Comparison of ENCODE assay signal across 30 mouse cellular contexts in the genomic region with DNA sequence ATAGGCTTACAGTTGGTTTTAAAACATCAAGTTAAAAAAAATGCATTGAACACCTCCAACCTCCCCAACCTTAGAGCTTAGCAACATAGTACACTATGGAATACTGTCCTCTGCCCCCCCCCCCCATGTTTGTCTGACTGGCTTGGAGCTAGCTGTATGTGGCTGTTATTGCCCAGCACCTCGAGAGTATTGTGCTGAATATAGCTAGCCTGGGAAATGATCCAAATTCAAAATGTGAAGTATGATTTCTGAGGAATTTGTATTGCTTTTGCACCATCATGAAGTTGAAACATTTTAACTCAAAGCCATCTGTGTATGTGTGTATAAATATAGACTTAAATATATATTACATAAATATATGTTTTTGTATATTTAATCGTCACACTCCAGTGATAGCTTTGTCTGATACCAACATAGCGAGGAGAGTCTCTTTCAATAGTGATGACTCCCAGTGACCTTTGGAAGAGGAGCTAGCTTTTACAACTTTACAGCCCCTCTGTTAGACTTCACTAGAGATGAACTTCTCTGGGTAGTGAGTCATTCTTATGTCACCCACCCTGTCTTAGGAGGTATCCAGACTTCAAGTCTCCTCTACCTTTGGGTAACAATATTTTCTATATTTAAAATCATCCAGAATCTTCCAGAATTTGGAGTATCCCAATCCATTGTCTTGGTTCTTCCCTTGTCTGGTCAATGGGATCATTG. TPM values are rescaled to one million over a fixed set of nuclear protein-coding genes. Genes with fewer than 3 reads are reported as not detected.
DNase-seq lines count a peak whose midpoint lies in the region; ATAC-seq and TF ChIP-seq lines count a peak whose summit lies in the region.
"Had no signal": no experiment of that assay in that cellular context is flagged by ENCODE, and none has a peak within 500 bp of the region (broad histone marks: within the 10 kb centered on the region; RNA-seq: fewer than 3 reads in every experiment).

No protein-coding gene starts in this region.

- H3K4me3 ChIP-seq in forebrain, postnatal 0 days (ENCODE audit: low read depth, low read length) = no peak overlapping the region
- no peak overlapping the region for H3K4me3 ChIP-seq in forebrain, embryonic 15.5 days
- H3K4me3 ChIP-seq in cortical plate, adult 2 months (ENCODE audit: insufficient read depth, low read length) = no peak overlapping the region
- H3K4me3 ChIP-seq: embryonic facial prominence, embryonic 12.5 days; forebrain, embryonic 12.5 days; heart, embryonic 13.5 days; layer of hippocampus, adult 2 months; limb, embryonic 13.5 days; megakaryocyte, embryonic 14.5 days; midbrain, embryonic 12.5 days; neural tube, embryonic 13.5 days; stomach, embryonic 15.5 days had no signal

- H3K27me3 ChIP-seq in forebrain, postnatal 0 days (ENCODE audit: insufficient read depth, low read length) = no peaks in the 10 kb centered on the region
- no peaks in the 10 kb centered on the region for H3K27me3 ChIP-seq in forebrain, embryonic 15.5 days
- H3K27me3 ChIP-seq: embryonic facial prominence, embryonic 12.5 days; forebrain, embryonic 12.5 days; heart, embryonic 13.5 days; megakaryocyte, embryonic 14.5 days; midbrain, embryonic 12.5 days; neural tube, embryonic 13.5 days; stomach, embryonic 15.5 days had no signal

- no peaks in the 10 kb centered on the region for H3K9me3 ChIP-seq in forebrain, postnatal 0 days (ENCODE audit: low read length)
- H3K9me3 ChIP-seq in forebrain, embryonic 15.5 days = no peaks in the 10 kb centered on the region
- H3K9me3 ChIP-seq: embryonic facial prominence, embryonic 12.5 days; forebrain, embryonic 12.5 days; heart, embryonic 13.5 days; limb, embryonic 13.5 days; midbrain, embryonic 12.5 days; neural tube, embryonic 13.5 days; stomach, embryonic 15.5 days had no signal

- no peak overlapping the region for H3K9ac ChIP-seq in forebrain, postnatal 0 days
- H3K9ac ChIP-seq in forebrain, embryonic 15.5 days (replicated peaks) = no peak overlapping the region
- H3K9ac ChIP-seq: embryonic facial prominence, embryonic 12.5 days; forebrain, embryonic 12.5 days; heart, embryonic 13.5 days; hindbrain, embryonic 14.5 days; limb, embryonic 13.5 days; midbrain, embryonic 12.5 days; neural tube, embryonic 13.5 days; stomach, embryonic 15.5 days had no signal

- TF ChIP-seq POLR2A in cortical plate, adult 2 months (IDR thresholded peaks at IDR 0.05; ENCODE audit: extremely low read depth, insufficient read depth, low read length) = no peak

- no peak overlapping the region for H3K27ac ChIP-seq in forebrain, postnatal 0 days (ENCODE audit: low read depth, low read length)
- H3K27ac ChIP-seq in forebrain, embryonic 15.5 days (replicated peaks) = no peak overlapping the region
- H3K27ac ChIP-seq in cortical plate, adult 2 months (ENCODE audit: insufficient read depth, low read length) = peak overlapping the region; percentile 71
- H3K27ac ChIP-seq: embryonic facial prominence, embryonic 12.5 days; forebrain, embryonic 12.5 days; heart, embryonic 13.5 days; hindbrain, embryonic 14.5 days; limb, embryonic 13.5 days; midbrain, embryonic 12.5 days; neural tube, embryonic 13.5 days; stomach, embryonic 15.5 days had no signal

- H3K36me3 ChIP-seq in forebrain, postnatal 0 days (ENCODE audit: insufficient read depth) = no peaks in the 10 kb centered on the region
- no peaks in the 10 kb centered on the region for H3K36me3 ChIP-seq in forebrain, embryonic 15.5 days
- H3K36me3 ChIP-seq: embryonic facial prominence, embryonic 12.5 days; forebrain, embryonic 12.5 days; heart, embryonic 13.5 days; limb, embryonic 13.5 days; midbrain, embryonic 12.5 days; neural tube, embryonic 13.5 days; stomach, embryonic 15.5 days had no signal

- 57% methylated on average over 3 of the region's 3 CpGs for WGBS in forebrain, postnatal 0 days
- WGBS in forebrain, embryonic 15.5 days = 72% methylated on average over 3 of the region's 3 CpGs

- DNase-seq in forebrain, postnatal 0 days = no peak
- DNase-seq in left cerebral cortex, adult 9 months (ENCODE audit: low spot score in 2 of 2) = peak; percentile 9 to 22
- no peak for DNase-seq in left cerebral cortex, adult 18-20 months (ENCODE audit: low spot score in 2 of 2)
- DNase-seq in brain, adult 2 months (ENCODE audit: low read depth, low spot score) = peak; percentile 80
- no peak for DNase-seq in cerebellum, adult 11 months
- DNase-seq: adrenal gland, postnatal 25 days; cerebellum, adult 8-10 months; cerebellum, postnatal 25 days; gastrocnemius, postnatal 10 days; heart, postnatal 10 days; kidney, adult 2 months; kidney, postnatal 36 days; lung, postnatal 36 days; thymus, postnatal 14 days had no signal

- no peaks in the 10 kb centered on the region; the same call in 1 of the 2 replicates for H3K4me1 ChIP-seq in forebrain, postnatal 0 days (ENCODE audit: insufficient read depth)
- peaks cover 3% of the 10 kb centered on the region; the same call in 1 of the 2 replicates for H3K4me1 ChIP-seq in forebrain, embryonic 15.5 days
- peaks cover 4% of the 10 kb centered on the region; the same call in 1 of the 2 replicates for H3K4me1 ChIP-seq in cortical plate, adult 2 months (ENCODE audit: control insufficient read depth, insufficient read depth, low read length)
- H3K4me1 ChIP-seq: embryonic facial prominence, embryonic 12.5 days; forebrain, embryonic 12.5 days; heart, embryonic 13.5 days; limb, embryonic 13.5 days; megakaryocyte, embryonic 14.5 days; midbrain, embryonic 12.5 days; neural tube, embryonic 13.5 days; stomach, embryonic 15.5 days had no signal

- no peak for TF ChIP-seq CTCF in forebrain, postnatal 0 days (IDR thresholded peaks at IDR 0.05; ENCODE audit: low read depth)
- no peak for TF ChIP-seq CTCF in cortical plate, adult 2 months (IDR thresholded peaks at IDR 0.05; ENCODE audit: extremely low read depth, insufficient read depth, low read length)

- H3K4me2 ChIP-seq in forebrain, postnatal 0 days (ENCODE audit: low read depth) = no peak overlapping the region
- no peak overlapping the region for H3K4me2 ChIP-seq in forebrain, embryonic 15.5 days (replicated peaks)
- H3K4me2 ChIP-seq: embryonic facial prominence, embryonic 12.5 days; forebrain, embryonic 12.5 days; heart, embryonic 13.5 days; hindbrain, embryonic 14.5 days; limb, embryonic 13.5 days; liver, embryonic 11.5 days; midbrain, embryonic 12.5 days; neural tube, embryonic 13.5 days; stomach, embryonic 15.5 days had no signal

- ATAC-seq in forebrain, postnatal 0 days = peak; percentile 63
- ATAC-seq in forebrain, embryonic 15.5 days (replicated peaks) = no peak; the same call in 1 of the 2 replicates

RNA-seq across cellular contexts. Expression of a gene that starts 45.6 kb away (rescaled TPM):
- 1.7 and 2.5 TPM in 2 replicates for total RNA-seq in forebrain, postnatal 0 days (2014; rRNA removed)
- 1.7 and 2.3 TPM in 2 replicates for polyA plus RNA-seq in forebrain, postnatal 0 days (2015; fragmentation: Nextera tagmentation; extraction: Ambion mirVana)
- 1.9 and 2.0 TPM in 2 replicates for polyA plus RNA-seq in forebrain, embryonic 15.5 days (2015; fragmentation: Nextera tagmentation; extraction: Ambion mirVana)
- under 1 TPM; 0.37 to 0.56 TPM for total RNA-seq in left cerebral cortex, adult 18-20 months (2021)
- 0.50 and 0.66 TPM in 2 replicates for polyA plus RNA-seq in cortical plate, adult 2 months (2012; rRNA removed)
- total RNA-seq: adrenal gland, adult 18-20 months; adrenal gland, postnatal 25 days; heart, adult 8-10 months had no signal
- polyA plus RNA-seq: urinary bladder, adult 2 months had no signal

Comparison
In these comparisons a context has a peak if more than half of its experiments do, and no peak if none do; other contexts are left out.
1. DNase-seq: peak in left cerebral cortex, adult 9 months (2 of 2) and brain, adult 2 months (single experiment); none in forebrain, postnatal 0 days (single experiment), left cerebral cortex, adult 18-20 months (0 of 2) and cerebellum, adult 11 months (single experiment).